ENCODE assay signal across 10 mouse cellular contexts in genomic region chr11:101602491-101602890, GRCm38 (mm10). TPM values are rescaled to one million over a fixed set of nuclear protein-coding genes. Genes with fewer than 3 reads are reported as not detected.
DNase-seq lines count a peak whose midpoint lies in the region; ATAC-seq and TF ChIP-seq lines count a peak whose summit lies in the region.
"Had no signal": no experiment of that assay in that cellular context is flagged by ENCODE, and none has a peak within 500 bp of the region (broad histone marks: within the 10 kb centered on the region; RNA-seq: fewer than 3 reads in every experiment).

No protein-coding gene starts in this region.

- no peak overlapping the region for H3K4me2 ChIP-seq in forebrain, embryonic 14.5 days (ENCODE audit: low read length)
- no peak overlapping the region for H3K4me2 ChIP-seq in forebrain, embryonic 16.5 days (ENCODE audit: low read length)
- H3K4me2 ChIP-seq in hindbrain, postnatal 0 days (ENCODE audit: low read depth, low read length): no peak overlapping the region
- H3K4me2 ChIP-seq: limb, embryonic 12.5 days had no signal

- no peaks in the 10 kb centered on the region for H3K4me1 ChIP-seq in forebrain, embryonic 14.5 days (ENCODE audit: control insufficient read depth, insufficient read depth, low read length)
- peaks cover 2% of the 10 kb centered on the region; the same call in 1 of the 2 replicates for H3K4me1 ChIP-seq in forebrain, embryonic 16.5 days (replicated peaks; ENCODE audit: control insufficient read depth, insufficient read depth, low read length)
- H3K4me1 ChIP-seq in hindbrain, postnatal 0 days (ENCODE audit: insufficient read depth, low read length): no peaks in the 10 kb centered on the region

- H3K4me3 ChIP-seq in forebrain, embryonic 14.5 days (ENCODE audit: low read depth, low read length): no peak overlapping the region
- H3K4me3 ChIP-seq in forebrain, embryonic 16.5 days (replicated peaks; ENCODE audit: low read length): no peak overlapping the region
- no peak overlapping the region for H3K4me3 ChIP-seq in hindbrain, postnatal 0 days (ENCODE audit: low read length)
- H3K4me3 ChIP-seq: limb, embryonic 12.5 days had no signal

- no peaks in the 10 kb centered on the region for H3K27me3 ChIP-seq in forebrain, embryonic 14.5 days (replicated peaks; ENCODE audit: control insufficient read depth, insufficient read depth, low read length)
- no peaks in the 10 kb centered on the region for H3K27me3 ChIP-seq in forebrain, embryonic 16.5 days (replicated peaks; ENCODE audit: control insufficient read depth, insufficient read depth, low read length)
- no peaks in the 10 kb centered on the region for H3K27me3 ChIP-seq in hindbrain, postnatal 0 days (ENCODE audit: insufficient read depth, low read length)
- H3K27me3 ChIP-seq: limb, embryonic 12.5 days had no signal

- no peaks in the 10 kb centered on the region for H3K9me3 ChIP-seq in forebrain, embryonic 14.5 days (replicated peaks; ENCODE audit: control insufficient read depth, low read length)
- no peaks in the 10 kb centered on the region for H3K9me3 ChIP-seq in forebrain, embryonic 16.5 days (ENCODE audit: control insufficient read depth, low read length)
- no peaks in the 10 kb centered on the region for H3K9me3 ChIP-seq in hindbrain, postnatal 0 days (ENCODE audit: low read length)
- H3K9me3 ChIP-seq: limb, embryonic 12.5 days had no signal

- DNase-seq in forebrain, embryonic 14.5 days (ENCODE audit: low spot score): peak; percentile 59
- peak; percentile 26 for DNase-seq in 3134 (ENCODE audit: extremely low read depth, insufficient read length, low spot score)
- DNase-seq in adrenal gland, postnatal 14 days: peak; percentile 88
- peak; percentile 63 for DNase-seq in hindbrain, postnatal 0 days (ENCODE audit: low spot score)
- DNase-seq in mesoderm, embryonic 11.5 days (ENCODE audit: low read depth, low spot score): peak; percentile 87
- DNase-seq in left cerebral cortex, adult 8-10 months (ENCODE audit: low spot score in 2 of 2): no peak

- no peak overlapping the region for H3K9ac ChIP-seq in forebrain, embryonic 14.5 days (ENCODE audit: low read length)
- no peak overlapping the region for H3K9ac ChIP-seq in forebrain, embryonic 16.5 days (replicated peaks; ENCODE audit: low read depth, low read length)
- H3K9ac ChIP-seq in hindbrain, postnatal 0 days (replicated peaks; ENCODE audit: low read length): no peak overlapping the region
- H3K9ac ChIP-seq: limb, embryonic 12.5 days had no signal

- no peaks in the 10 kb centered on the region for H3K36me3 ChIP-seq in forebrain, embryonic 14.5 days (ENCODE audit: control insufficient read depth, insufficient read depth, low read length)
- H3K36me3 ChIP-seq in forebrain, embryonic 16.5 days (ENCODE audit: control insufficient read depth, insufficient read depth): no peaks in the 10 kb centered on the region
- H3K36me3 ChIP-seq in hindbrain, postnatal 0 days (ENCODE audit: insufficient read depth, low read length): no peaks in the 10 kb centered on the region
- H3K36me3 ChIP-seq: limb, embryonic 12.5 days had no signal

- no peak for TF ChIP-seq CTCF in hindbrain, postnatal 0 days (IDR thresholded peaks at IDR 0.05; ENCODE audit: low read depth)

- H3K27ac ChIP-seq in forebrain, embryonic 14.5 days (ENCODE audit: low read depth, low read length): no peak overlapping the region
- no peak overlapping the region for H3K27ac ChIP-seq in forebrain, embryonic 16.5 days (ENCODE audit: low read length)
- H3K27ac ChIP-seq in hindbrain, postnatal 0 days: no peak overlapping the region
- H3K27ac ChIP-seq: limb, embryonic 12.5 days had no signal

- 19% methylated on average over 3 of the region's 3 CpGs for WGBS in forebrain, embryonic 14.5 days
- WGBS in forebrain, embryonic 16.5 days: 15% methylated on average over 3 of the region's 3 CpGs
- 16% methylated on average over 3 of the region's 3 CpGs for WGBS in hindbrain, postnatal 0 days

- ATAC-seq in forebrain, embryonic 14.5 days: no peak
- no peak for ATAC-seq in forebrain, embryonic 16.5 days
- ATAC-seq in hindbrain, postnatal 0 days: no peak
- no peak for ATAC-seq in inflammation-experienced regulatory T-cells, adult 6 months

RNA-seq across cellular contexts. Expression of gene Gm11634, which starts 3.4 kb away (rescaled TPM):
- not detected in 2 replicates for polyA plus RNA-seq in forebrain, embryonic 14.5 days (2014; fragmentation: Nextera tagmentation; extraction: Ambion mirVana)
- not detected in 2 replicates for polyA plus RNA-seq in forebrain, embryonic 16.5 days (2015; fragmentation: Nextera tagmentation; extraction: Ambion mirVana)
- total RNA-seq in adrenal gland, postnatal 14 days (2021): not detected in 2 replicates
- not detected in 2 replicates for total RNA-seq in hindbrain, postnatal 0 days (2014; rRNA removed)
- polyA plus RNA-seq in hindbrain, postnatal 0 days (2015; fragmentation: Nextera tagmentation; extraction: Ambion mirVana): not detected in 2 replicates
- under 1 TPM in 2 of 3 experiments, not detected in 1; 0.49 to 0.62 TPM for polyA plus RNA-seq in inflammation-experienced regulatory T-cells, adult 6 months (2017; shearing (Covaris generic))
- total RNA-seq in left cerebral cortex, adult 8-10 months (2022): not detected
- polyA plus RNA-seq: limb, embryonic 12.5 days; stomach, embryonic 14.5 days had no signal

RNA-seq across cellular contexts. Expression of gene Tmem106a, which starts 20.4 kb away (rescaled TPM):
- 2.3 and 3.4 TPM in 2 replicates for polyA plus RNA-seq in forebrain, embryonic 14.5 days (2014; fragmentation: Nextera tagmentation; extraction: Ambion mirVana)
- 1.9 and 2.4 TPM in 2 replicates for polyA plus RNA-seq in forebrain, embryonic 16.5 days (2015; fragmentation: Nextera tagmentation; extraction: Ambion mirVana)
- total RNA-seq in adrenal gland, postnatal 14 days (2021): 9.6 and 11.0 TPM in 2 replicates
- total RNA-seq in hindbrain, postnatal 0 days (2014; rRNA removed): 2.6 and 5.2 TPM in 2 replicates
- 5.1 and 5.3 TPM in 2 replicates for polyA plus RNA-seq in hindbrain, postnatal 0 days (2015; fragmentation: Nextera tagmentation; extraction: Ambion mirVana)
- 10 to 100 TPM; 15.6 to 19.0 (median 16.8) TPM for polyA plus RNA-seq in inflammation-experienced regulatory T-cells, adult 6 months (2017; shearing (Covaris generic))
- 1 to 10 TPM in 3 of 4 experiments, under 1 TPM in 1; 0.97 to 3.1 (median 2.2) TPM for total RNA-seq in left cerebral cortex, adult 8-10 months (2022)

RNA-seq across cellular contexts. Expression of gene Rdm1, which starts 24.5 kb away (rescaled TPM):
- polyA plus RNA-seq in forebrain, embryonic 14.5 days (2014; fragmentation: Nextera tagmentation; extraction: Ambion mirVana): 32.7 and 38.5 TPM in 2 replicates
- polyA plus RNA-seq in forebrain, embryonic 16.5 days (2015; fragmentation: Nextera tagmentation; extraction: Ambion mirVana): 21.9 and 32.2 TPM in 2 replicates
- 22.9 and 26.6 TPM in 2 replicates for total RNA-seq in adrenal gland, postnatal 14 days (2021)
- total RNA-seq in hindbrain, postnatal 0 days (2014; rRNA removed): 12.4 and 15.2 TPM in 2 replicates
- 13.8 and 15.9 TPM in 2 replicates for polyA plus RNA-seq in hindbrain, postnatal 0 days (2015; fragmentation: Nextera tagmentation; extraction: Ambion mirVana)
- 10 to 100 TPM; 74.3 to 80.3 (median 78.1) TPM for polyA plus RNA-seq in inflammation-experienced regulatory T-cells, adult 6 months (2017; shearing (Covaris generic))
- 10 to 100 TPM in 2 of 4 experiments, 1 to 10 TPM in 2; 7.8 to 11.5 (median 9.5) TPM for total RNA-seq in left cerebral cortex, adult 8-10 months (2022)

RNA-seq across cellular contexts. Expression of gene Nbr1, which starts 50.5 kb away (rescaled TPM):
- polyA plus RNA-seq in forebrain, embryonic 14.5 days (2014; fragmentation: Nextera tagmentation; extraction: Ambion mirVana): 98.3 and 109 TPM in 2 replicates
- polyA plus RNA-seq in forebrain, embryonic 16.5 days (2015; fragmentation: Nextera tagmentation; extraction: Ambion mirVana): 126 and 139 TPM in 2 replicates
- 128 and 130 TPM in 2 replicates for total RNA-seq in adrenal gland, postnatal 14 days (2021)
- total RNA-seq in hindbrain, postnatal 0 days (2014; rRNA removed): 93.6 and 152 TPM in 2 replicates
- polyA plus RNA-seq in hindbrain, postnatal 0 days (2015; fragmentation: Nextera tagmentation; extraction: Ambion mirVana): 53.9 and 55.9 TPM in 2 replicates
- polyA plus RNA-seq in inflammation-experienced regulatory T-cells, adult 6 months (2017; shearing (Covaris generic)): 10 to 100 TPM; 53.2 to 76.6 (median 56.5) TPM
- total RNA-seq in left cerebral cortex, adult 8-10 months (2022): 100 to 1,000 TPM; 131 to 144 (median 133) TPM

RNA-seq across cellular contexts. Expression of gene Brca1, which starts 50.7 kb away (rescaled TPM):
- polyA plus RNA-seq in forebrain, embryonic 14.5 days (2014; fragmentation: Nextera tagmentation; extraction: Ambion mirVana): 7.9 and 8.1 TPM in 2 replicates
- polyA plus RNA-seq in forebrain, embryonic 16.5 days (2015; fragmentation: Nextera tagmentation; extraction: Ambion mirVana): 5.4 and 6.8 TPM in 2 replicates
- 4.9 and 6.6 TPM in 2 replicates for total RNA-seq in adrenal gland, postnatal 14 days (2021)
- 6.7 and 8.5 TPM in 2 replicates for total RNA-seq in hindbrain, postnatal 0 days (2014; rRNA removed)
- 2.3 and 2.4 TPM in 2 replicates for polyA plus RNA-seq in hindbrain, postnatal 0 days (2015; fragmentation: Nextera tagmentation; extraction: Ambion mirVana)
- 10 to 100 TPM in 1 of 3 experiments, 1 to 10 TPM in 2; 2.8 to 13.3 (median 3.8) TPM for polyA plus RNA-seq in inflammation-experienced regulatory T-cells, adult 6 months (2017; shearing (Covaris generic))
- 1 to 10 TPM in 3 of 4 experiments, under 1 TPM in 1; 0.78 to 1.4 (median 1.3) TPM for total RNA-seq in left cerebral cortex, adult 8-10 months (2022)

Comparison
In these comparisons a context has a peak if more than half of its experiments do, and no peak if none do; other contexts are left out.
1. DNase-seq: peak in forebrain, embryonic 14.5 days (single experiment), 3134 (single experiment), adrenal gland, postnatal 14 days (single experiment), hindbrain, postnatal 0 days (single experiment) and mesoderm, embryonic 11.5 days (single experiment); none in left cerebral cortex, adult 8-10 months (0 of 2).